ENCODE assay signal across 23 mouse cellular contexts in genomic region chr11:95032945-95033344, GRCm38 (mm10). TPM values are rescaled to one million over a fixed set of nuclear protein-coding genes. Genes with fewer than 3 reads are reported as not detected.
DNase-seq lines count a peak whose midpoint lies in the region; ATAC-seq and TF ChIP-seq lines count a peak whose summit lies in the region.
"Had no signal": no experiment of that assay in that cellular context is flagged by ENCODE, and none has a peak within 500 bp of the region (broad histone marks: within the 10 kb centered on the region; RNA-seq: fewer than 3 reads in every experiment).

No protein-coding gene starts in this region.

- WGBS in kidney, adult 2 months = 22% methylated on average over 6 of the region's 6 CpGs
- WGBS in intestine, postnatal 0 days = 22% methylated on average over 6 of the region's 6 CpGs

- no peak overlapping the region for H3K4me3 ChIP-seq in kidney, adult 2 months (ENCODE audit: insufficient read depth, low read depth, low read length)
- no peak overlapping the region for H3K4me3 ChIP-seq in intestine, postnatal 0 days (ENCODE audit: low read depth, low read length)
- H3K4me3 ChIP-seq: embryonic facial prominence, embryonic 12.5 days; heart, adult 2 months; left cerebral cortex, adult 2 months had no signal

- ATAC-seq in intestine, postnatal 0 days = peak; percentile 19; the same call in 1 of the 2 replicates
- no peak for ATAC-seq in megakaryocyte-erythroid progenitor cell, adult 5-6 weeks (replicated peaks; ENCODE audit: low FRiP score, low TSS enrichment, poor library complexity, severe bottlenecking)
- ATAC-seq: hindbrain, postnatal 0 days had no signal

- DNase-seq in cerebellum, adult 9-11 months = peak; percentile 41
- DNase-seq in cerebellum, postnatal 36 days = no peak
- peak; percentile 84 for DNase-seq in kidney, adult 2 months
- no peak for DNase-seq in kidney, postnatal 10 days
- peak; percentile 68 to 79 for DNase-seq in kidney, postnatal 36 days
- no peak for DNase-seq in right cerebral cortex, postnatal 14 days
- DNase-seq: adrenal gland, postnatal 10 days; B cell, adult 2 months; heart, adult 2 months; heart, postnatal 4 days; lung, embryonic 14.5 days; lung, postnatal 4 days; right cerebral cortex, postnatal 4 days; thymus, postnatal 25 days had no signal

- TF ChIP-seq POLR2A in kidney, adult 2 months (IDR thresholded peaks at IDR 0.05; ENCODE audit: low read depth, low read length) = peak; percentile 41

- peak overlapping the region; percentile 72 for H3K27ac ChIP-seq in kidney, adult 2 months (ENCODE audit: insufficient read depth, low read depth, low read length)
- H3K27ac ChIP-seq in intestine, postnatal 0 days (ENCODE audit: low read depth, low read length) = no peak overlapping the region
- H3K27ac ChIP-seq: embryonic facial prominence, embryonic 12.5 days; heart, adult 2 months; hindbrain, postnatal 0 days; left cerebral cortex, adult 2 months had no signal

- H3K9ac ChIP-seq in intestine, postnatal 0 days (ENCODE audit: low read depth, low read length) = no peak overlapping the region
- H3K9ac ChIP-seq: embryonic facial prominence, embryonic 12.5 days; lung, embryonic 14.5 days had no signal

- no peak for TF ChIP-seq CTCF in kidney, adult 2 months (conservative IDR thresholded peaks at IDR 0.05; ENCODE audit: insufficient read depth, insufficient read length, low read depth, low read length)
- TF ChIP-seq CTCF in intestine, postnatal 0 days (IDR thresholded peaks at IDR 0.05; ENCODE audit: low read depth) = no peak

- H3K36me3 ChIP-seq in kidney, adult 2 months (ENCODE audit: control insufficient read depth, insufficient read depth, low read length) = peaks cover 11% of the 10 kb centered on the region
- H3K36me3 ChIP-seq in intestine, postnatal 0 days (ENCODE audit: control insufficient read depth, insufficient read depth) = peaks cover 59% of the 10 kb centered on the region
- H3K36me3 ChIP-seq: embryonic facial prominence, embryonic 12.5 days had no signal

- peaks cover 36% of the 10 kb centered on the region for H3K4me1 ChIP-seq in kidney, adult 2 months (ENCODE audit: control insufficient read depth, insufficient read depth, low read length)
- H3K4me1 ChIP-seq in intestine, postnatal 0 days (replicated peaks; ENCODE audit: control insufficient read depth, insufficient read depth, low read length) = no peaks in the 10 kb centered on the region
- H3K4me1 ChIP-seq: embryonic facial prominence, embryonic 12.5 days had no signal

- no peaks in the 10 kb centered on the region for H3K27me3 ChIP-seq in kidney, adult 2 months (replicated peaks; ENCODE audit: control insufficient read depth, insufficient read depth, low read length)
- no peaks in the 10 kb centered on the region for H3K27me3 ChIP-seq in intestine, postnatal 0 days (replicated peaks; ENCODE audit: control insufficient read depth, insufficient read depth, low read length)
- H3K27me3 ChIP-seq: embryonic facial prominence, embryonic 12.5 days had no signal

- no peak overlapping the region for H3K4me2 ChIP-seq in intestine, postnatal 0 days (replicated peaks; ENCODE audit: low read depth)
- H3K4me2 ChIP-seq: embryonic facial prominence, embryonic 12.5 days; lung, embryonic 14.5 days; midbrain, embryonic 11.5 days had no signal

- no peaks in the 10 kb centered on the region for H3K9me3 ChIP-seq in intestine, postnatal 0 days (ENCODE audit: control insufficient read depth)
- H3K9me3 ChIP-seq: embryonic facial prominence, embryonic 12.5 days had no signal

RNA-seq across cellular contexts. Expression of gene Pdk2, which starts 8.2 kb away (rescaled TPM):
- polyA plus RNA-seq in kidney, adult 2 months (2012; rRNA removed) = 430 and 469 TPM in 2 replicates
- 53.2 and 57.4 TPM in 2 replicates for polyA plus RNA-seq in intestine, postnatal 0 days (2015; fragmentation: Nextera tagmentation; extraction: Ambion mirVana)
- total RNA-seq in megakaryocyte-erythroid progenitor cell, adult 5-6 weeks (2014; fragmentation: Nextera tagmentation) = 16.9 and 21.5 TPM in 2 replicates
- 3.2 and 5.2 TPM in 2 replicates for total RNA-seq in megakaryocyte-erythroid progenitor cell, adult 5-6 weeks (2017)

RNA-seq across cellular contexts. Expression of gene Samd14, which starts 23.3 kb away (rescaled TPM):
- 3.2 and 3.7 TPM in 2 replicates for polyA plus RNA-seq in kidney, adult 2 months (2012; rRNA removed)
- polyA plus RNA-seq in intestine, postnatal 0 days (2015; fragmentation: Nextera tagmentation; extraction: Ambion mirVana) = 6.5 and 6.9 TPM in 2 replicates
- 69.9 and 89.1 TPM in 2 replicates for total RNA-seq in megakaryocyte-erythroid progenitor cell, adult 5-6 weeks (2014; fragmentation: Nextera tagmentation)
- total RNA-seq in megakaryocyte-erythroid progenitor cell, adult 5-6 weeks (2017) = 29.0 and 30.8 TPM in 2 replicates

RNA-seq across cellular contexts. Expression of gene Ppp1r9b, which starts 42.1 kb away (rescaled TPM):
- polyA plus RNA-seq in kidney, adult 2 months (2012; rRNA removed) = 24.1 and 29.9 TPM in 2 replicates
- polyA plus RNA-seq in intestine, postnatal 0 days (2015; fragmentation: Nextera tagmentation; extraction: Ambion mirVana) = 6.3 and 7.1 TPM in 2 replicates
- 121 and 137 TPM in 2 replicates for total RNA-seq in megakaryocyte-erythroid progenitor cell, adult 5-6 weeks (2014; fragmentation: Nextera tagmentation)
- total RNA-seq in megakaryocyte-erythroid progenitor cell, adult 5-6 weeks (2017) = 174 and 229 TPM in 2 replicates

RNA-seq across cellular contexts. Expression of gene Itga3, which starts 43.7 kb away (rescaled TPM):
- 48.2 and 55.4 TPM in 2 replicates for polyA plus RNA-seq in kidney, adult 2 months (2012; rRNA removed)
- polyA plus RNA-seq in intestine, postnatal 0 days (2015; fragmentation: Nextera tagmentation; extraction: Ambion mirVana) = 51.3 and 57.9 TPM in 2 replicates
- total RNA-seq in megakaryocyte-erythroid progenitor cell, adult 5-6 weeks (2014; fragmentation: Nextera tagmentation) = not detected in 2 replicates
- 0.28 TPM in 1 of 2 replicates, not detected in the other for total RNA-seq in megakaryocyte-erythroid progenitor cell, adult 5-6 weeks (2017)

RNA-seq across cellular contexts. Expression of gene Sgca, which starts 56.8 kb away (rescaled TPM):
- polyA plus RNA-seq in kidney, adult 2 months (2012; rRNA removed) = 5.0 and 23.9 TPM in 2 replicates
- 0.18 and 0.55 TPM in 2 replicates for polyA plus RNA-seq in intestine, postnatal 0 days (2015; fragmentation: Nextera tagmentation; extraction: Ambion mirVana)
- total RNA-seq in megakaryocyte-erythroid progenitor cell, adult 5-6 weeks (2014; fragmentation: Nextera tagmentation) = not detected in 2 replicates
- total RNA-seq in megakaryocyte-erythroid progenitor cell, adult 5-6 weeks (2017) = not detected in 2 replicates
- total RNA-seq: common myeloid progenitor, adult 5-6 weeks; monocyte, adult 5-6 weeks had no signal
- polyA plus RNA-seq: lung, embryonic 14.5 days; midbrain, embryonic 11.5 days; neural tube, embryonic 14.5 days had no signal

Comparison
In these comparisons a context has a peak if more than half of its experiments do, and no peak if none do; other contexts are left out.
1. DNase-seq: peak in cerebellum, adult 9-11 months (single experiment), kidney, adult 2 months (single experiment) and kidney, postnatal 36 days (2 of 2); none in cerebellum, postnatal 36 days (0 of 2), kidney, postnatal 10 days (single experiment) and right cerebral cortex, postnatal 14 days (single experiment).